24 mouse cellular contexts compared by ENCODE assay signal in the genomic region with DNA sequence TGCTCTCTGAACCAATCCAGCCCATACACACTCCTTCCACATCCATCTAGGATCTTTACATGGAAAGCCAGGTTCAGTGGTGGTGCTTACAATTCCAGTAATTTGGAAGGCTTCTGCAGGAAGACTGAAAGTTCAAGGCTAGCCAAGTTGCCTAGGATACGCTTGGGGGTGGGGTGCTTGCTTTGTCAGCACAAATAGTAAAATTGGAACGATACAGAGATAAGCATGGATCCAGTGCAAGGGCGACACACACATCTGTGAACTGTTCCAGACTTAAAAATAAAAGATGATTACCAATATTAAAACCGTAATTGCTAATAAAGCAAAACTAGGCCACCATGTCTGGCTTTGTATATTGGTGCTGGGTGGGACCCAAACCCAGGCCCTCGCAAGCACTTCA.
DNase-seq lines count a peak whose midpoint lies in the region; ATAC-seq and TF ChIP-seq lines count a peak whose summit lies in the region.
"Had no signal": no experiment of that assay in that cellular context is flagged by ENCODE, and none has a peak within 500 bp of the region (broad histone marks: within the 10 kb centered on the region; RNA-seq: fewer than 3 reads in every experiment).

No protein-coding gene starts in this region.

- no peak overlapping the region for H3K4me2 ChIP-seq in lung, embryonic 16.5 days (ENCODE audit: low read depth, low read length)
- H3K4me2 ChIP-seq: heart, embryonic 13.5 days; hindbrain, embryonic 12.5 days; midbrain, embryonic 12.5 days had no signal

- 0 out of 2 replicates have a peak, but pooled peaks have one; percentile 20 for ATAC-seq in lung, embryonic 16.5 days (ENCODE audit: low read depth)

- H3K4me3 ChIP-seq in layer of hippocampus, adult 2 months: no peak overlapping the region
- no peak overlapping the region for H3K4me3 ChIP-seq in lung, embryonic 16.5 days (ENCODE audit: low read length)
- no peak overlapping the region for H3K4me3 ChIP-seq in bone marrow, adult 2 months (replicated peaks; ENCODE audit: control insufficient read depth, low read depth, low read length)
- no peak overlapping the region for H3K4me3 ChIP-seq in cerebellum, adult 2 months (replicated peaks; ENCODE audit: insufficient read depth, low read depth, low read length)
- H3K4me3 ChIP-seq: forebrain, embryonic 10.5 days; heart, adult 2 months; heart, embryonic 13.5 days; hindbrain, embryonic 12.5 days; limb, embryonic 10.5 days; midbrain, embryonic 12.5 days had no signal

- H3K9me3 ChIP-seq in lung, embryonic 16.5 days (ENCODE audit: control insufficient read depth, low read length): no peaks in the 10 kb centered on the region
- H3K9me3 ChIP-seq: forebrain, embryonic 10.5 days; heart, embryonic 13.5 days; hindbrain, embryonic 12.5 days; limb, embryonic 10.5 days; midbrain, embryonic 12.5 days had no signal

- H3K4me1 ChIP-seq in lung, embryonic 16.5 days (replicated peaks; ENCODE audit: control insufficient read depth, insufficient read depth, low read length): no peaks in the 10 kb centered on the region
- H3K4me1 ChIP-seq in bone marrow, adult 2 months (ENCODE audit: control insufficient read depth, insufficient read depth, low read length): peaks cover 6% of the 10 kb centered on the region; the same call in 1 of the 2 replicates
- peaks cover 4% of the 10 kb centered on the region for H3K4me1 ChIP-seq in cerebellum, adult 2 months (ENCODE audit: control insufficient read depth, insufficient read depth, low read length)
- H3K4me1 ChIP-seq: forebrain, embryonic 10.5 days; hindbrain, embryonic 12.5 days; midbrain, embryonic 12.5 days had no signal

- no peak for TF ChIP-seq POLR2A in bone marrow, adult 2 months (IDR thresholded peaks at IDR 0.05; ENCODE audit: borderline replicate concordance, control insufficient read depth, low read depth, low read length)
- no peak for TF ChIP-seq POLR2A in cerebellum, adult 2 months (IDR thresholded peaks at IDR 0.05; ENCODE audit: borderline replicate concordance, insufficient read depth, low read length)

- no peak overlapping the region for H3K9ac ChIP-seq in lung, embryonic 16.5 days (ENCODE audit: low read length)
- H3K9ac ChIP-seq: heart, embryonic 13.5 days; hindbrain, embryonic 12.5 days; liver, embryonic 14.5 days; midbrain, embryonic 12.5 days had no signal

- TF ChIP-seq CTCF in layer of hippocampus, adult 2 months (conservative IDR thresholded peaks at IDR 0.05): no peak
- TF ChIP-seq CTCF in bone marrow, adult 2 months (IDR thresholded peaks at IDR 0.05; ENCODE audit: control insufficient read depth, insufficient read depth, low read length): no peak
- no peak for TF ChIP-seq CTCF in cerebellum, adult 2 months (IDR thresholded peaks at IDR 0.05; ENCODE audit: borderline replicate concordance, insufficient read depth, low read depth, low read length)

- peaks cover 7% of the 10 kb centered on the region for H3K36me3 ChIP-seq in lung, embryonic 16.5 days (ENCODE audit: control insufficient read depth, insufficient read depth, low read length)
- H3K36me3 ChIP-seq: midbrain, embryonic 12.5 days had no signal

- no peaks in the 10 kb centered on the region for H3K27me3 ChIP-seq in lung, embryonic 16.5 days (ENCODE audit: control insufficient read depth, insufficient read depth, low read depth, low read length)
- no peaks in the 10 kb centered on the region for H3K27me3 ChIP-seq in cerebellum, adult 2 months (ENCODE audit: control insufficient read depth, insufficient read depth, low read length)
- H3K27me3 ChIP-seq: heart, embryonic 13.5 days; hindbrain, embryonic 12.5 days; midbrain, embryonic 12.5 days had no signal

- DNase-seq in adrenal gland, postnatal 10 days: peak; percentile 63
- no peak for DNase-seq in adrenal gland, adult 8-10 months
- DNase-seq in layer of hippocampus, adult 2 months (ENCODE audit: low spot score in 2 of 2): peak; percentile 41 to 46
- DNase-seq in layer of hippocampus, postnatal 10 days (ENCODE audit: low spot score in 2 of 2): no peak
- no peak for DNase-seq in lung, postnatal 14 days
- DNase-seq in cerebellum, adult 2 months: no peak
- DNase-seq: cerebellum, adult 11-12 months; cerebellum, postnatal 14 days; gastrocnemius, postnatal 25 days; heart, adult 2 months; heart, postnatal 14 days; kidney, adult 11 months; lung, postnatal 10 days; right cerebral cortex, postnatal 14 days; spleen, adult 18-20 months had no signal

- 72% methylated on average over 5 of the region's 5 CpGs for WGBS in lung, embryonic 16.5 days
- 77% methylated on average over 5 of the region's 5 CpGs for WGBS in bone marrow, adult 2 months
- WGBS in cerebellum, adult 2 months: 82% methylated on average over 5 of the region's 5 CpGs

- H3K27ac ChIP-seq in layer of hippocampus, adult 2 months: peak overlapping the region; percentile 2; the same call in 1 of the 2 replicates
- no peak overlapping the region for H3K27ac ChIP-seq in lung, embryonic 16.5 days (ENCODE audit: low read length)
- peak overlapping the region; percentile 25; the same call in 1 of the 2 replicates for H3K27ac ChIP-seq in bone marrow, adult 2 months (ENCODE audit: control insufficient read depth, insufficient read depth, low read depth, low read length, poor library complexity)
- no peak overlapping the region for H3K27ac ChIP-seq in cerebellum, adult 2 months (ENCODE audit: insufficient read depth, low read length)
- H3K27ac ChIP-seq: forebrain, embryonic 10.5 days; heart, embryonic 13.5 days; hindbrain, embryonic 12.5 days; kidney, postnatal 0 days; limb, embryonic 10.5 days; liver, embryonic 14.5 days; midbrain, embryonic 12.5 days had no signal

Comparison
In these comparisons a context has a peak if more than half of its experiments do, and no peak if none do; other contexts are left out.
1. DNase-seq: peak in adrenal gland, postnatal 10 days (single experiment) and layer of hippocampus, adult 2 months (2 of 2); none in adrenal gland, adult 8-10 months (single experiment), layer of hippocampus, postnatal 10 days (0 of 2), lung, postnatal 14 days (single experiment) and cerebellum, adult 2 months (0 of 2).
2. H3K27ac ChIP-seq: peak in layer of hippocampus, adult 2 months (single experiment) and bone marrow, adult 2 months (single experiment); none in lung, embryonic 16.5 days (single experiment) and cerebellum, adult 2 months (single experiment).